Mouse (Mus musculus): ENCODE data around the gene Tcf25.

GRCm38 (mm10) chr8:123411781-123412327 is 38.3 kb downstream of the Tcf25 start:
- TF ChIP-seq TAL1 (IDR thresholded peaks at IDR 0.05; ENCODE audit: low read length) (no peak), GATA1 (IDR thresholded peaks at IDR 0.05; ENCODE audit: low read length) (no peak)

Measured in erythroblast, embryonic 14.5 days (primary cell).